Mouse (Mus musculus): ENCODE measurements around the gene Ulk4. TPM values are rescaled to one million over a fixed set of nuclear protein-coding genes. Genes with fewer than 3 reads are reported as not detected.

Gene Ulk4
- polyA plus RNA-seq, 1 experiment from 2014 or later: 177 TPM

DNA sequence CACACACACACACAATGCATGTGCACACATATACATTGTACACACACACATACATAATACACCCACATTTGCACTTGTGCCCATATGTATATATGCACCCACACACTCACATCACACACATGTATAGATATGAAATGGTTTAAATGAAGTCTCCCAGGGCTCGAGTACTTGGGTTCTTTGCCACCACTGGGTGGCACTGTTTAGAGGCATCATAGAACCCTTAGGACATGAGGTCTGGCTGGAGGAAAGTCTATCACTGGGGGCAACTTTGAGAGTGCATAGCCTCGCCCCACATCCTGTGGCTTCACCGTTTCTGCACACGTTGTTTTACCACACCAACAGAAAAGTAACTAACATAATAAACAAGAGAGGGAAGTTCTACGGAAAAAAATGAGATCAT lies 114.2 kb downstream of the Ulk4 start:
- no peaks in the 10 kb centered on the region for H3K27me3 ChIP-seq
- H3K4me2 ChIP-seq: no peak overlapping the region
- H3K36me3 ChIP-seq (ENCODE audit: poor library complexity, severe bottlenecking): 0 out of 2 replicates have a peak, but pooled peaks cover 3% of the 10 kb centered on the region
- H3K27ac ChIP-seq: no peak overlapping the region
- no peak overlapping the region for H3K9ac ChIP-seq
- no peak for ATAC-seq
- H3K9me3 ChIP-seq (replicated peaks): no peaks in the 10 kb centered on the region
- 54% methylated on average over 5 of the region's 5 CpGs for WGBS
- H3K4me1 ChIP-seq: no peaks in the 10 kb centered on the region
- no peak overlapping the region for H3K4me3 ChIP-seq

DNA sequence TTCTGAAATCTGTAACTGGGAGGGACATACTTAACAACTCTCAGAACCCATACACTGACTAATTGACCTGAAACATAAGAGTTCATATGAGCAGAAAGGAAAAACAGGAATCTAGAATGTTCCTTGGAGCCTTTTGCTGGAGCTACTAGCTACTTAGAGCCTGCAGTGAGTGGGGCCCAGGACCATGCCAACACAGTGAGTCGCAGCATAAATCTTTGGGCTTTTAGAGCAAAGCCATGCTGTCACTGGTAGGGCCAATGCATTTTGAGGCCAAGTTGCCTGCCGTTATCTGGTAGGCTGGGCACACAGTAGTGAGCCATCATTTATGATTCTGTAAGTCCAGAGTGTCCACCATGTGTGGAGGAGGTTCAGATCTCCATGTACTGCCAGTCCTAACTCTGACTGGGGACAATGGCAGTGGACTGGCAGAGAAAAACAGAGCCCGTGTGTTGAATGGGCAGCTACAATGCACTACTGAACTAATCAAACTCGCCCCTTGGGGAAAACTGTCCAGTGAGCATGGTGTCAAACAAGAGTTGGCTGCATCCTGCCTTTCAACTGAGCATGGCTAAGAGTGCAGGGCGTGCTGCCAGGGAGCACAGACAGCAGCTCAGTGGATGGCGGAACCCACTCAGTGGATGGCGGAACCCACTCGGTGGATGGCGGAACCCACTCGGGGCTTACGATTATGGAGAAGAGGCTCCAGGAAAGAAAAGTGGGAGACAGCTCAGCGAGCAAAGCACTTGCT lies 115.0 kb downstream of the Ulk4 start:
- H3K36me3 ChIP-seq (ENCODE audit: poor library complexity, severe bottlenecking): 0 out of 2 replicates have a peak, but pooled peaks cover 3% of the 10 kb centered on the region
- no peak overlapping the region for H3K4me2 ChIP-seq
- WGBS: 91% methylated on average over 12 of the region's 12 CpGs
- H3K27ac ChIP-seq: no peak overlapping the region
- H3K9me3 ChIP-seq (replicated peaks): no peaks in the 10 kb centered on the region
- no peak overlapping the region for H3K9ac ChIP-seq
- H3K4me1 ChIP-seq: no peaks in the 10 kb centered on the region
- H3K4me3 ChIP-seq: no peak overlapping the region
- ATAC-seq: no peak
- no peaks in the 10 kb centered on the region for H3K27me3 ChIP-seq

DNA sequence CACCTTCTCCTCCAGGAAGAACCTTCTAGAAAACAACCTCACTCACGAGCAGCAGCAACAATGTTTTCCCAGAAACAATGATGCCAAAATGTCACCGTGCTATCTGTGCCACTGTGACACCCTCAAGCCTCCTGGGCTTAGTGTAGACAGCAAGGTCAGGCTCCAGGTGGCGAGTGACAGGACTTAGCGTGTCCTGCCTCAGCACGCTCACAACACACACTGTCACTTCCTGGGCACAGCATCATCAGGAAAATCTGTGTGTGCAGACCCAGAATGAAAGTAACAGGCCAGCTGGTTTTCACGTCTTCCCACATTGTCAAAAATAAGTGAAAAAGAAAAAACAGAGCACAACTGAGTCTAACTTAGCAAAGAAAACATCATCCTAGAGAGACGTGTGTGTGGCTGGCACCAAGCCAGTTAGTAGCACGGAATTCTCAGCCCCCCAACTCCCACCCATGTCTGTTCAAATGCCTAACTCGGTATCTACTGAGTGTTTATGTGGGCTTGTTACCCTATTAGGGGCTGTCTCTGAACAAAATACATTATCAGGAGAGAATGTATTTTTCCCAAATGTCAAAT lies 120.7 kb downstream of the Ulk4 start:
- Histone ChIP-seq H3K27ac (no peak overlapping the region), H3K36me3 (ENCODE audit: poor library complexity, severe bottlenecking) (no peaks in the 10 kb centered on the region), H3K4me3 (no peak overlapping the region), H3K27me3 (no peaks in the 10 kb centered on the region), H3K4me2 (no peak overlapping the region), H3K9ac (no peak overlapping the region), H3K9me3 (replicated peaks) (no peaks in the 10 kb centered on the region), H3K4me1 (no peaks in the 10 kb centered on the region)
- ATAC-seq: no peak
- 74% methylated on average over 9 of the region's 9 CpGs for WGBS

DNA sequence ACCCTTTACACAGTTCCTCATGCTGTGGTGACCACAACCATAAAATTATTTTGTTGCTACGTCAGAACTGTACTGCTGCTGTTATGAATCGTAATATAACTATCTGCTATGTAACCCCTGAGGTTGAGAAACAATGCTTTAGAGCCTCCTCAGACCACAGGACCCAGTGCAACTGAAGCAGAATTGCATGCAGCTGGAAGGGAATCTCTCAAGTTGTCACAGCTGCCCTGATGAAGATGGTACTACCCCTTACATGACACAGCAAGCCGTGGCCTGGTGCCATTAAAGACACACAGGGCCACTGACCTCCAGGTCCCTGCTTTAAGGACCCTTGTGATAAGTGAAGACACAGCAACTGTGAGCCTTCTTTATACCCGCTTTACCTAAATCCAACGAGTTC lies 123.7 kb downstream of the Ulk4 start:
- no peak for ATAC-seq
- 93% methylated on average over 5 of the region's 5 CpGs for WGBS

DNA sequence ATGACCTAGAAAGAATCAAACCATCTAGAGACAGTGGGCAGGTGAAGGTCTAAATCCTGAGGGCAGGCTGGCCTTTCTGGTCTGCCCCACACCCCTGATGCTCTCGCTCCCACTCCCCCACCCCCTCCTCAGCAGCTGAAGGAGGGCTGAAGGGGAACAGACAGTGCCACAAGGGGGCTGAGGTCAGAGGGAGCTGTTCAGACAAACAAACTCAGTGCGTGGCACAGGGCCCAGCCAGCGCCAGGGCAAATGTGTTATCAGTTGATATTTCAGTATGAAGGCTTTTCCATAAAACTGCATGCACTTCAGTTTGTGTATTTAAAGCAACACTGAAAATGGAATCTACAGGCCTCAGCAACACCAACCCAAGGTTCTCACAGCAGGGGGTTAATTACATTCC lies 128.4 kb downstream of the Ulk4 start:
- no peak overlapping the region for H3K4me2 ChIP-seq
- WGBS: 18% methylated on average over 3 of the region's 3 CpGs

More for the DNA sequence above, 123.7 kb downstream of the Ulk4 start:
- H3K36me3 ChIP-seq (ENCODE audit: poor library complexity, severe bottlenecking): no peaks in the 10 kb centered on the region
- peaks cover 11% of the 10 kb centered on the region; the same call in 1 of the 2 replicates for H3K4me1 ChIP-seq
- H3K4me2 ChIP-seq: no peak overlapping the region
- no peaks in the 10 kb centered on the region for H3K9me3 ChIP-seq (replicated peaks)
- H3K9ac ChIP-seq: no peak overlapping the region
- H3K27ac ChIP-seq: no peak overlapping the region
- H3K4me3 ChIP-seq: no peak overlapping the region
- no peaks in the 10 kb centered on the region for H3K27me3 ChIP-seq

DNA sequence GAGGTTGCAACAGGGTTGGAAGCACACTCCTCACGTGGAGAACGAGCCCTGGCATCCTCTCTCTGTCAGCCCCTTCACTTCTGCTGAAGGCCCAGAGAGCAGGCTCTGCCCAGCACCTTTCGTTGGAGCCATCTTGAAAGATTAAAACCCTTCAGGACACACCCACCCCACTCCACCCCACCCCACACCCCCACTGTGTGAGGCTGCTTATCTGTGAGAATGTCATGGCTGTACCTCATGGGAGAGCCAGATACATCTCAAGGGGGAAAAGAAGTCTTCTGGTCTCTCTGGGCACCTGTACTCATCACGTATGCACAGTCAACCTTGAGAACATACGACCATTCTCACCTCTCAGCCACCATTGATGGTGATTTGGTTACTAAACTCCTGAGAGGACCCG lies 133.8 kb downstream of the Ulk4 start:
- Histone ChIP-seq H3K4me2 (no peak overlapping the region), H3K9ac (no peak overlapping the region), H3K4me3 (no peak overlapping the region), H3K4me1 (no peaks in the 10 kb centered on the region), H3K27ac (no peak overlapping the region), H3K36me3 (ENCODE audit: poor library complexity, severe bottlenecking) (peaks cover 6% of the 10 kb centered on the region; the same call in 1 of the 2 replicates), H3K9me3 (replicated peaks) (no peaks in the 10 kb centered on the region; the same call in 1 of the 2 replicates), H3K27me3 (no peaks in the 10 kb centered on the region)
- 85% methylated on average over 6 of the region's 6 CpGs for WGBS
- no peak for ATAC-seq

More for the DNA sequence above, 128.4 kb downstream of the Ulk4 start:
- Histone ChIP-seq H3K9me3 (replicated peaks) (no peaks in the 10 kb centered on the region; the same call in 1 of the 2 replicates), H3K9ac (no peak overlapping the region), H3K27me3 (no peaks in the 10 kb centered on the region), H3K36me3 (ENCODE audit: poor library complexity, severe bottlenecking) (peaks cover 6% of the 10 kb centered on the region; the same call in 1 of the 2 replicates), H3K4me3 (no peak overlapping the region), H3K4me1 (peaks cover 11% of the 10 kb centered on the region; the same call in 1 of the 2 replicates), H3K27ac (no peak overlapping the region)
- no peak for ATAC-seq

DNA sequence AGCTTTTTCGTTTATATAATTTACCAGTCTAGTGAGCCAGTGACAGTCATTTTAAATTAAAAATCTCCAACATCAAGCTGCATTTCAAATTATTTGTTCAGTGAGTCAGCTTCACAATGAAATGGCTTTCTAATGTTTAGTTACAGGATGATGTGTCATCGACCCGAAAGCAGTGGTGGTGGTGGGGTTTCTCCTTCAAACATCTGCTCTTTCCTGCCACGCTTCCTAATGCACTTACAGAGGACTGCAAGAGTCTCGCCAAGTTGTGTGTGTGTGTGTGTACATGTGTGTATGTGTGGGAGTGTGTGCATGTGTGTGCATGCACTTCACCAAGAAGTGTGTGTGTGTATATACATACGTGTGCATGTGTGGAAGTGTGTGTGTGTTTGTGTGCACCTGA lies 144.4 kb downstream of the Ulk4 start:
- Histone ChIP-seq H3K9ac (no peak overlapping the region), H3K27ac (no peak overlapping the region), H3K36me3 (ENCODE audit: poor library complexity, severe bottlenecking) (no peaks in the 10 kb centered on the region), H3K4me2 (no peak overlapping the region), H3K4me3 (no peak overlapping the region), H3K27me3 (no peaks in the 10 kb centered on the region), H3K4me1 (no peaks in the 10 kb centered on the region), H3K9me3 (replicated peaks) (no peaks in the 10 kb centered on the region)
- WGBS: 83% methylated on average over 6 of the region's 6 CpGs
- no peak for ATAC-seq

DNA sequence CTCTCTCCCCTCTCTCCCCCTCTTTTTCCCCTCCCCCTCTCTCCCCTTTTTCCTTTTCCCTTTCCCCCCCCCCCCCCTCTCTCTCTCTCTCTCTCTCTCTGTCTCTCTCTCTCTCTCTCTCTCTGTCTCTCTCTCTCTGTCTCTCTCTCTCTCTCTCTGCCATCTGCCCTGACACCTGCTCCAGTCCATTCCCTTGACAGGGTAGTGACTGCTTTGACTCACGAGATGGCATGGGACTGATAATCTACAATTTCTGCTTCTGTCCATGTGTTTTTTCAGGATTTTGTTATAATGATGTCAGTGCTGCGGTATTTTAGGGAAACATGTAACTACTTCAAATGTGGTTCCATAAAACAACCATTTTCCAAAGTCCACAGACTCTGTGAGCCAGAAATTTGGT lies 147.5 kb downstream of the Ulk4 start:
- no peak for ATAC-seq
- H3K9me3 ChIP-seq (replicated peaks): no peaks in the 10 kb centered on the region
- 84% methylated on average over 2 of the region's 2 CpGs for WGBS

DNA sequence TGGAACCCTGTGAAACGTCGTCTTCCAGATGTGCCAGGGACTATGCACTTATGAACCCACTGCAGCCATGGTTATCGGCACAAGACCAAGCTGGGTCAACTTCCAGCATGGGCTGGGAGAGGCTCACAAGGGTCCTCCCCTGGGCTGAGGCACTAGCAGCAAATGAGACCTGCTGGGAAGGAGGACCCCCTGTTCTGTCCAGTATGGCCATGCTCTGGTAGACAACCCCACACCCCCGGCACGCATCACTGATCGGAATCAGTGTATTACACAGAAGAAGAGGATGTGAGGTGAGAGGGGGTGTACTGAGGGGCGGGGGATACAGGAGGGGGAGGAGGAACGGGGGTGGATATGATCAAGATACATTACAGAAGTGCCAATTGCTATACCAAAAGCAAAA lies 148.1 kb downstream of the Ulk4 start:
- no peak for ATAC-seq
- H3K4me2 ChIP-seq: no peak overlapping the region
- H3K9ac ChIP-seq: no peak overlapping the region
- H3K27me3 ChIP-seq: no peaks in the 10 kb centered on the region
- H3K4me3 ChIP-seq: no peak overlapping the region
- H3K27ac ChIP-seq: no peak overlapping the region
- H3K4me1 ChIP-seq: peaks cover 6% of the 10 kb centered on the region; the same call in 1 of the 2 replicates
- 93% methylated on average over 8 of the region's 8 CpGs for WGBS
- H3K9me3 ChIP-seq (replicated peaks): no peaks in the 10 kb centered on the region
- no peaks in the 10 kb centered on the region for H3K36me3 ChIP-seq (ENCODE audit: poor library complexity, severe bottlenecking)

More for the DNA sequence above, 147.5 kb downstream of the Ulk4 start:
- Histone ChIP-seq H3K4me1 (peaks cover 6% of the 10 kb centered on the region; the same call in 1 of the 2 replicates), H3K4me2 (no peak overlapping the region), H3K36me3 (ENCODE audit: poor library complexity, severe bottlenecking) (no peaks in the 10 kb centered on the region), H3K27me3 (no peaks in the 10 kb centered on the region), H3K4me3 (no peak overlapping the region), H3K27ac (no peak overlapping the region), H3K9ac (no peak overlapping the region)

DNA sequence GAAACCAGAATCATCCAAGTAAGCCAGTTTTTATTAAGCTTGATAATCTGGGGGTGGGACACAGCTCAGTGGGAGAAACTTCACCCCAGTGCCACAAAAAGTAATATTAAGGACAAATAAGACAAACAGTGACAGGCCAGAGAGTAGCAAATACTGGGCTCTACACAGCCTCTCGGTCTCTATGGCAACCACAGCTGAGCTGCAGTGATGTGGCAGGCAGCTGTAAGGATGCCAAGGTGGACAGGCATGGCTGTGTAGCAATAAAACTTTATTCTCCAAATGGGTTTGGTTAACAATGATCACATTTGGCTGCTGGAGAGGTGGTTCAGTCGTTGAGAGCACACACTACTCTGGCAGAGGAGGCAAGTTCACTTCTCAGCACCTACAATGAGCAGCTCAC lies 150.0 kb downstream of the Ulk4 start:
- Histone ChIP-seq H3K4me2 (no peak overlapping the region), H3K27ac (no peak overlapping the region), H3K27me3 (no peaks in the 10 kb centered on the region), H3K36me3 (ENCODE audit: poor library complexity, severe bottlenecking) (no peaks in the 10 kb centered on the region), H3K4me1 (peaks cover 6% of the 10 kb centered on the region; the same call in 1 of the 2 replicates), H3K4me3 (no peak overlapping the region), H3K9me3 (replicated peaks) (no peaks in the 10 kb centered on the region), H3K9ac (no peak overlapping the region)
- 54% methylated on average over 2 of the region's 2 CpGs for WGBS
- ATAC-seq: no peak

DNA sequence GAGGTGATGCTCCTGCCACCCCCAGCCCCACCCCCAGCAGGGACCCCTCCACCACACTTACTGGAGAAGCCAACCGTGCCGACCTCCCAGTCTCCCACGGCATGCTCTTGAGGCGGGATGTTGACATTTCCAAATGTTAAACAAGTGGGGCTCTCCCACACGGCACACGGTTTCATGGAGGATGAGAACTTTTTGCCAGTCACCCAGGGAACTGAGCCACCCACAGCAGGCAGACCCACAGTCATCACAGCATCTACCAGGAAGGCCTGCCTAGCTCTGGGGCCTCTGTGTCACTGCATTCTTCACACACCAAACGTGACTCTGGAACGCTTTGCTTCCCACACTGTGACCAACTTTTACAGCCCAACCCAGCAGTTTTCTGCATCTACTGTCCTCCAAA lies 152.3 kb downstream of the Ulk4 start:
- Histone ChIP-seq H3K9ac (no peak overlapping the region), H3K27me3 (no peaks in the 10 kb centered on the region), H3K27ac (no peak overlapping the region), H3K4me1 (peaks cover 6% of the 10 kb centered on the region; the same call in 1 of the 2 replicates), H3K4me2 (no peak overlapping the region), H3K36me3 (ENCODE audit: poor library complexity, severe bottlenecking) (no peaks in the 10 kb centered on the region), H3K4me3 (no peak overlapping the region), H3K9me3 (replicated peaks) (no peaks in the 10 kb centered on the region)
- ATAC-seq: no peak
- 89% methylated on average over 8 of the region's 8 CpGs for WGBS

DNA sequence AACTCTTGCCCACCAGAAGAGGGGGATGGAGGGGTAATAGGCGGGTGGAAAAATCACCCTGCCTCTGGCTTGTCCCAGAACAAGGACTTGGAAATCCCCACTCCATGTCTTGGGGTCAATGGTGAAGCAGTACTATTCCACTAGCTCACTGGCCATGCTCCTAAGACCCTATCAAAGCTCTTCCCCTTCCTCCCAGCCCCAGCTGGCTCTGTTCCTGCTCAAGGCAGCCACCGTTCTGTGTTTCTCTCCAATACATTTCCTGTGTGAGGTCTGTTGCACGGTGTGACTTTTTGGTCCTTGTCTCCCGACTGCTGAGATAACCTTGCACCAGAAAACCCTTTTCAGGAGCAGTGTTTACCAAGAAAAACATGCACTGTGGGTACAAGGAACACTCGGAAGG lies 155.0 kb downstream of the Ulk4 start:
- Histone ChIP-seq H3K4me1 (peaks cover 2% of the 10 kb centered on the region; the same call in 1 of the 2 replicates), H3K4me3 (no peak overlapping the region), H3K9ac (no peak overlapping the region), H3K27me3 (no peaks in the 10 kb centered on the region), H3K27ac (no peak overlapping the region), H3K4me2 (no peak overlapping the region), H3K9me3 (replicated peaks) (no peaks in the 10 kb centered on the region), H3K36me3 (ENCODE audit: poor library complexity, severe bottlenecking) (no peaks in the 10 kb centered on the region)
- WGBS: 87% methylated on average over 5 of the region's 5 CpGs
- ATAC-seq: no peak

Data from forebrain, embryonic 13.5 days (tissue).